Mouse (Mus musculus): Measurements from ENCODE around the gene Grik4. TPM values are rescaled to one million over a fixed set of nuclear protein-coding genes. Genes with fewer than 3 reads are reported as not detected.
A peak's percentile ranks its signal among the peaks of the same experiment; 100 is the strongest.

Gene Grik4
- polyA plus RNA-seq, 1 experiment from 2014 or later = 1.2 TPM

- 88% methylated on average over 5 of the region's 5 CpGs for WGBS
- Histone ChIP-seq H3K27me3 (ENCODE audit: control insufficient read depth, insufficient read depth, low read length) (no peaks in the 10 kb centered on the region), H3K4me1 (ENCODE audit: control insufficient read depth, insufficient read depth, low read length) (no peaks in the 10 kb centered on the region), H3K27ac (ENCODE audit: low read depth, low read length) (no peak overlapping the region), H3K4me3 (ENCODE audit: low read depth, low read length) (no peak overlapping the region), H3K9me3 (ENCODE audit: control insufficient read depth, low read length) (no peaks in the 10 kb centered on the region), H3K36me3 (ENCODE audit: control insufficient read depth, insufficient read depth, low read length) (no peaks in the 10 kb centered on the region), H3K9ac (ENCODE audit: low read length) (no peak overlapping the region), H3K4me2 (no peak overlapping the region)
- no peak for DNase-seq (ENCODE audit: low spot score, missing footprints)
- ATAC-seq (ENCODE audit: low FRiP score) = no peak
These were observed 100.0 kb downstream of the Grik4 start for GRCm38 (mm10) chr9:42844301-42844700.

- H3K36me3 ChIP-seq (ENCODE audit: control insufficient read depth, insufficient read depth, low read length) = no peaks in the 10 kb centered on the region
- WGBS = 89% methylated on average over 5 of the region's 5 CpGs
These were observed 106.0 kb downstream of the Grik4 start for GRCm38 (mm10) chr9:42838299-42838698.

GRCm38 (mm10) chr9:42837498-42837897 lies 106.8 kb downstream of the Grik4 start:
- ATAC-seq (ENCODE audit: low FRiP score) (no peak), DNase-seq (ENCODE audit: low spot score, missing footprints) (peak; percentile 23)
- H3K9me3 ChIP-seq (ENCODE audit: control insufficient read depth, low read length) = no peaks in the 10 kb centered on the region
- no peak overlapping the region for H3K9ac ChIP-seq (ENCODE audit: low read length)
- H3K4me1 ChIP-seq (ENCODE audit: control insufficient read depth, insufficient read depth, low read length) = no peaks in the 10 kb centered on the region
- no peaks in the 10 kb centered on the region for H3K36me3 ChIP-seq (ENCODE audit: control insufficient read depth, insufficient read depth, low read length)
- H3K27me3 ChIP-seq (ENCODE audit: control insufficient read depth, insufficient read depth, low read length) = no peaks in the 10 kb centered on the region
- WGBS = 74% methylated on average over 6 of the region's 6 CpGs
- no peak overlapping the region for H3K4me2 ChIP-seq
- no peak overlapping the region for H3K4me3 ChIP-seq (ENCODE audit: low read depth, low read length)
- no peak overlapping the region for H3K27ac ChIP-seq (ENCODE audit: low read depth, low read length)

More at GRCm38 (mm10) chr9:42838299-42838698, 106.0 kb downstream of the Grik4 start:
- no peak overlapping the region for H3K9ac ChIP-seq (ENCODE audit: low read length)
- H3K4me3 ChIP-seq (ENCODE audit: low read depth, low read length) = no peak overlapping the region
- no peaks in the 10 kb centered on the region for H3K4me1 ChIP-seq (ENCODE audit: control insufficient read depth, insufficient read depth, low read length)
- H3K27ac ChIP-seq (ENCODE audit: low read depth, low read length) = no peak overlapping the region
- ATAC-seq (ENCODE audit: low FRiP score) (no peak), DNase-seq (ENCODE audit: low spot score, missing footprints) (peak; percentile 78)
- H3K4me2 ChIP-seq = no peak overlapping the region
- no peaks in the 10 kb centered on the region for H3K27me3 ChIP-seq (ENCODE audit: control insufficient read depth, insufficient read depth, low read length)
- H3K9me3 ChIP-seq (ENCODE audit: control insufficient read depth, low read length) = no peaks in the 10 kb centered on the region

- 73% methylated on average over 6 of the region's 6 CpGs for WGBS
These were observed 112.7 kb downstream of the Grik4 start for GRCm38 (mm10) chr9:42831558-42831957.

GRCm38 (mm10) chr9:42819247-42819646 lies 125.0 kb downstream of the Grik4 start:
- Histone ChIP-seq H3K27me3 (ENCODE audit: control insufficient read depth, insufficient read depth, low read length) (no peaks in the 10 kb centered on the region), H3K4me3 (ENCODE audit: low read depth, low read length) (no peak overlapping the region), H3K27ac (ENCODE audit: low read depth, low read length) (no peak overlapping the region), H3K9ac (ENCODE audit: low read length) (no peak overlapping the region), H3K4me2 (no peak overlapping the region), H3K9me3 (ENCODE audit: control insufficient read depth, low read length) (no peaks in the 10 kb centered on the region), H3K4me1 (ENCODE audit: control insufficient read depth, insufficient read depth, low read length) (no peaks in the 10 kb centered on the region), H3K36me3 (ENCODE audit: control insufficient read depth, insufficient read depth, low read length) (no peaks in the 10 kb centered on the region)
- DNase-seq (ENCODE audit: low spot score, missing footprints) (no peak), ATAC-seq (ENCODE audit: low FRiP score) (no peak)
- WGBS = 58% methylated on average over 3 of the region's 3 CpGs

More at GRCm38 (mm10) chr9:42831558-42831957, 112.7 kb downstream of the Grik4 start:
- Histone ChIP-seq H3K4me3 (ENCODE audit: low read depth, low read length) (no peak overlapping the region), H3K9ac (ENCODE audit: low read length) (no peak overlapping the region), H3K4me1 (ENCODE audit: control insufficient read depth, insufficient read depth, low read length) (no peaks in the 10 kb centered on the region), H3K27ac (ENCODE audit: low read depth, low read length) (no peak overlapping the region), H3K9me3 (ENCODE audit: control insufficient read depth, low read length) (no peaks in the 10 kb centered on the region), H3K27me3 (ENCODE audit: control insufficient read depth, insufficient read depth, low read length) (no peaks in the 10 kb centered on the region), H3K4me2 (no peak overlapping the region), H3K36me3 (ENCODE audit: control insufficient read depth, insufficient read depth, low read length) (no peaks in the 10 kb centered on the region)
- DNase-seq (ENCODE audit: low spot score, missing footprints) (no peak), ATAC-seq (ENCODE audit: low FRiP score) (no peak)

GRCm38 (mm10) chr9:42816815-42817214 lies 127.5 kb downstream of the Grik4 start:
- Histone ChIP-seq H3K4me1 (ENCODE audit: control insufficient read depth, insufficient read depth, low read length) (no peaks in the 10 kb centered on the region), H3K4me2 (no peak overlapping the region), H3K36me3 (ENCODE audit: control insufficient read depth, insufficient read depth, low read length) (no peaks in the 10 kb centered on the region), H3K4me3 (ENCODE audit: low read depth, low read length) (no peak overlapping the region), H3K27ac (ENCODE audit: low read depth, low read length) (no peak overlapping the region), H3K27me3 (ENCODE audit: control insufficient read depth, insufficient read depth, low read length) (no peaks in the 10 kb centered on the region), H3K9me3 (ENCODE audit: control insufficient read depth, low read length) (no peaks in the 10 kb centered on the region), H3K9ac (ENCODE audit: low read length) (no peak overlapping the region)
- 57% methylated on average over 1 of the region's 1 CpGs for WGBS
- ATAC-seq (ENCODE audit: low FRiP score) (no peak), DNase-seq (ENCODE audit: low spot score, missing footprints) (no peak)

- Histone ChIP-seq H3K9me3 (ENCODE audit: control insufficient read depth, low read length) (no peaks in the 10 kb centered on the region), H3K4me1 (ENCODE audit: control insufficient read depth, insufficient read depth, low read length) (no peaks in the 10 kb centered on the region), H3K27ac (ENCODE audit: low read depth, low read length) (no peak overlapping the region), H3K27me3 (ENCODE audit: control insufficient read depth, insufficient read depth, low read length) (no peaks in the 10 kb centered on the region), H3K4me2 (no peak overlapping the region), H3K36me3 (ENCODE audit: control insufficient read depth, insufficient read depth, low read length) (no peaks in the 10 kb centered on the region), H3K9ac (ENCODE audit: low read length) (no peak overlapping the region), H3K4me3 (ENCODE audit: low read depth, low read length) (no peak overlapping the region)
- 93% methylated on average over 3 of the region's 3 CpGs for WGBS
- DNase-seq (ENCODE audit: low spot score, missing footprints) (peak; percentile 57), ATAC-seq (ENCODE audit: low FRiP score) (no peak)
These were observed 135.1 kb downstream of the Grik4 start for GRCm38 (mm10) chr9:42809146-42809545.

- DNase-seq (ENCODE audit: low spot score, missing footprints) = no peak
- Histone ChIP-seq H3K27me3 (ENCODE audit: control insufficient read depth, insufficient read depth, low read length) (no peaks in the 10 kb centered on the region), H3K9me3 (ENCODE audit: control insufficient read depth, low read length) (no peaks in the 10 kb centered on the region), H3K9ac (ENCODE audit: low read length) (no peak overlapping the region), H3K4me3 (ENCODE audit: low read depth, low read length) (no peak overlapping the region), H3K4me2 (no peak overlapping the region), H3K36me3 (ENCODE audit: control insufficient read depth, insufficient read depth, low read length) (no peaks in the 10 kb centered on the region), H3K4me1 (ENCODE audit: control insufficient read depth, insufficient read depth, low read length) (no peaks in the 10 kb centered on the region), H3K27ac (ENCODE audit: low read depth, low read length) (no peak overlapping the region)
- WGBS = 74% methylated on average over 9 of the region's 9 CpGs
- no peak for ATAC-seq (ENCODE audit: low FRiP score)
These were observed 135.9 kb downstream of the Grik4 start for GRCm38 (mm10) chr9:42808394-42808793.

- DNase-seq (ENCODE audit: low spot score, missing footprints) (no peak), ATAC-seq (ENCODE audit: low FRiP score) (no peak)
- H3K4me3 ChIP-seq (ENCODE audit: low read depth, low read length) = no peak overlapping the region
- H3K9me3 ChIP-seq (ENCODE audit: control insufficient read depth, low read length) = no peaks in the 10 kb centered on the region
- H3K36me3 ChIP-seq (ENCODE audit: control insufficient read depth, insufficient read depth, low read length) = no peaks in the 10 kb centered on the region
- no peaks in the 10 kb centered on the region for H3K4me1 ChIP-seq (ENCODE audit: control insufficient read depth, insufficient read depth, low read length)
- H3K27ac ChIP-seq (ENCODE audit: low read depth, low read length) = no peak overlapping the region
- no peak overlapping the region for H3K4me2 ChIP-seq
- no peaks in the 10 kb centered on the region for H3K27me3 ChIP-seq (ENCODE audit: control insufficient read depth, insufficient read depth, low read length)
- no peak overlapping the region for H3K9ac ChIP-seq (ENCODE audit: low read length)
- WGBS = 75% methylated on average over 3 of the region's 3 CpGs
These were observed 141.2 kb downstream of the Grik4 start for GRCm38 (mm10) chr9:42803061-42803491.

- Histone ChIP-seq H3K36me3 (ENCODE audit: control insufficient read depth, insufficient read depth, low read length) (no peaks in the 10 kb centered on the region), H3K4me2 (no peak overlapping the region), H3K9ac (ENCODE audit: low read length) (no peak overlapping the region), H3K4me1 (ENCODE audit: control insufficient read depth, insufficient read depth, low read length) (no peaks in the 10 kb centered on the region), H3K27me3 (ENCODE audit: control insufficient read depth, insufficient read depth, low read length) (no peaks in the 10 kb centered on the region), H3K9me3 (ENCODE audit: control insufficient read depth, low read length) (no peaks in the 10 kb centered on the region), H3K27ac (ENCODE audit: low read depth, low read length) (no peak overlapping the region), H3K4me3 (ENCODE audit: low read depth, low read length) (no peak overlapping the region)
- ATAC-seq (ENCODE audit: low FRiP score) = no peak
- 86% methylated on average over 11 of the region's 11 CpGs for WGBS
- DNase-seq (ENCODE audit: low spot score, missing footprints) = no peak
These were observed 142.4 kb downstream of the Grik4 start for GRCm38 (mm10) chr9:42801929-42802328.
